Mouse (Mus musculus) embryonic facial prominence, embryonic 14.5 days (tissue): ENCODE measurements around the gene Trhde. TPM values are rescaled to one million over a fixed set of nuclear protein-coding genes. Genes with fewer than 3 reads are reported as not detected.

ENCODE experiments used
- ATAC-seq: fragments of 200-750 bp; cut with Nextera tagmentation; 2 replicates; pipeline ENCODE4 v1.8.0; 2017; ENCODE audit warnings: low read depth, moderate number of reproducible peaks, moderate TSS enrichment
- DNase-seq: peaks from one replicate; pipeline ENCODE4 v3.0.0-alpha.2; 2015; ENCODE audit warnings: low spot score
- H3K27ac ChIP-seq: fragments of 300-500 bp; sonication (generic); replicated peaks from 2 replicates; pipeline ENCODE4 v1.5.1; 2014; ENCODE audit warnings: low read depth, mild to moderate bottlenecking, low read length, moderate library complexity
- H3K27me3 ChIP-seq: fragments of 300-500 bp; sonication (generic); replicated peaks from 2 replicates; pipeline ENCODE4 v1.6.1; 2014; ENCODE audit warnings: low read length; ENCODE audit not compliant: control insufficient read depth, insufficient read depth
- H3K36me3 ChIP-seq: fragments of 300-500 bp; sonication (generic); 2 replicates; pipeline ENCODE4 v1.6.1; 2014; ENCODE audit warnings: low read length, mixed read lengths; ENCODE audit not compliant: control insufficient read depth, insufficient read depth
- H3K4me1 ChIP-seq: fragments of 300-500 bp; sonication (generic); 2 replicates; pipeline ENCODE4 v1.6.1; 2014; ENCODE audit warnings: antibody characterized with exemption, low read length; ENCODE audit not compliant: control insufficient read depth, insufficient read depth
- H3K4me2 ChIP-seq: fragments of 300-500 bp; sonication (generic); 2 replicates; pipeline ENCODE4 v1.6.1; 2014; ENCODE audit warnings: low read depth, mild to moderate bottlenecking, low read length, moderate library complexity, mixed read lengths
- H3K4me3 ChIP-seq: fragments of 300-500 bp; sonication (generic); 2 replicates; pipeline ENCODE4 v1.5.1; 2014; ENCODE audit warnings: low read depth, mild to moderate bottlenecking, low read length
- H3K9ac ChIP-seq: fragments of 300-500 bp; sonication (generic); 2 replicates; pipeline ENCODE4 v1.6.1; 2014; ENCODE audit warnings: low read depth, mild to moderate bottlenecking, low read length, moderate library complexity, mixed read lengths
- H3K9me3 ChIP-seq: fragments of 300-500 bp; sonication (generic); 2 replicates; pipeline ENCODE4 v1.6.1; 2016; ENCODE audit warnings: low read length; ENCODE audit not compliant: control insufficient read depth
- WGBS: fragments of 180-500 bp; shearing (Covaris S2); extraction: QIAGEN DNeasy Blood & Tissue Kit; methylation state at CpG from one replicate; pipeline ENCODE4 v1.1.7; 2014; 5-methylcytosine and 5-hydroxymethylcytosine counted together
- polyA plus RNA-seq: library from polyadenylated mRNA; unstranded; fragments of >200 nt; fragmentation: Nextera tagmentation; extraction: Ambion mirVana; gene quantifications from 2 replicates; pipeline ENCODE4 v1.2.1, GENCODE M21; 2014

The Trhde gene
- polyA plus RNA-seq = 0.99 and 1.8 TPM in 2 replicates

- H3K27me3 ChIP-seq = peaks cover 49% of the 10 kb centered on the region
- no peak for DNase-seq
- WGBS = under 1% methylated on average over 30 of the region's 30 CpGs
Observed at GRCm38 (mm10) chr10:114802161-114802651, at the start of gene Trhde. TSS of gene Trhde (minus strand) at chr10:114802307.

GRCm38 (mm10) chr10:114841966-114842365 lies 39.9 kb upstream of the Trhde start:
- H3K4me2 ChIP-seq = no peak overlapping the region
- H3K36me3 ChIP-seq = no peaks in the 10 kb centered on the region
- no peak overlapping the region for H3K9ac ChIP-seq
- no peak for ATAC-seq
- no peak for DNase-seq
- no peaks in the 10 kb centered on the region for H3K9me3 ChIP-seq
- WGBS = 92% methylated on average over 12 of the region's 12 CpGs
- no peaks in the 10 kb centered on the region for H3K4me1 ChIP-seq
- no peak overlapping the region for H3K4me3 ChIP-seq
- no peaks in the 10 kb centered on the region for H3K27me3 ChIP-seq
- H3K27ac ChIP-seq = no peak overlapping the region

More at GRCm38 (mm10) chr10:114802161-114802651, at the start of gene Trhde:
- H3K4me1 ChIP-seq = no peaks in the 10 kb centered on the region
- H3K27ac ChIP-seq = no peak within 1 kb of the TSS
- ATAC-seq = peak; percentile 50; the same call in 1 of the 2 replicates
- H3K36me3 ChIP-seq = no peaks in the 10 kb centered on the region
- peak within 1 kb of the TSS; percentile 69 for H3K9ac ChIP-seq
- H3K4me2 ChIP-seq = peak within 1 kb of the TSS; percentile 95
- peak within 1 kb of the TSS; percentile 68 for H3K4me3 ChIP-seq
- no peaks in the 10 kb centered on the region for H3K9me3 ChIP-seq

GRCm38 (mm10) chr10:114841440-114841839 lies 39.3 kb upstream of the Trhde start:
- Histone ChIP-seq H3K9ac (no peak overlapping the region), H3K36me3 (no peaks in the 10 kb centered on the region), H3K4me1 (no peaks in the 10 kb centered on the region), H3K4me2 (no peak overlapping the region), H3K27me3 (no peaks in the 10 kb centered on the region), H3K27ac (no peak overlapping the region), H3K9me3 (no peaks in the 10 kb centered on the region), H3K4me3 (no peak overlapping the region)
- DNase-seq (no peak), ATAC-seq (no peak)
- WGBS = 75% methylated on average over 5 of the region's 5 CpGs

GRCm38 (mm10) chr10:114831313-114831712 lies 29.2 kb upstream of the Trhde start:
- Histone ChIP-seq H3K4me2 (no peak overlapping the region), H3K4me3 (no peak overlapping the region), H3K27me3 (no peaks in the 10 kb centered on the region), H3K36me3 (no peaks in the 10 kb centered on the region), H3K27ac (no peak overlapping the region), H3K9me3 (no peaks in the 10 kb centered on the region), H3K4me1 (no peaks in the 10 kb centered on the region), H3K9ac (no peak overlapping the region)
- peak; percentile 13 for DNase-seq
- WGBS = 44% methylated on average over 7 of the region's 7 CpGs
- ATAC-seq = no peak

GRCm38 (mm10) chr10:114808799-114809198 lies 6.7 kb upstream of the Trhde start:
- H3K27me3 ChIP-seq = no peaks in the 10 kb centered on the region; the same call in 1 of the 2 replicates
- H3K4me1 ChIP-seq = no peaks in the 10 kb centered on the region
- DNase-seq = no peak
- no peak overlapping the region for H3K4me2 ChIP-seq
- H3K9ac ChIP-seq = no peak overlapping the region
- no peaks in the 10 kb centered on the region for H3K9me3 ChIP-seq
- H3K27ac ChIP-seq = no peak overlapping the region
- H3K36me3 ChIP-seq = no peaks in the 10 kb centered on the region
- no peak overlapping the region for H3K4me3 ChIP-seq
- ATAC-seq = no peak
- WGBS = 38% methylated on average over 3 of the region's 3 CpGs

GRCm38 (mm10) chr10:114805884-114806283 lies 3.8 kb upstream of the Trhde start:
- Histone ChIP-seq H3K9ac (no peak overlapping the region), H3K4me3 (no peak overlapping the region), H3K4me1 (no peaks in the 10 kb centered on the region), H3K36me3 (no peaks in the 10 kb centered on the region), H3K4me2 (no peak overlapping the region), H3K27me3 (peaks cover 27% of the 10 kb centered on the region), H3K9me3 (no peaks in the 10 kb centered on the region), H3K27ac (no peak overlapping the region)
- no peak for ATAC-seq
- 40% methylated on average over 3 of the region's 3 CpGs for WGBS
- no peak for DNase-seq

- under 1% methylated on average over 34 of the region's 66 CpGs for WGBS
- Histone ChIP-seq H3K27ac (no peak overlapping the region), H3K36me3 (no peaks in the 10 kb centered on the region), H3K9me3 (no peaks in the 10 kb centered on the region), H3K4me1 (no peaks in the 10 kb centered on the region), H3K9ac (peak overlapping the region; percentile 69), H3K4me3 (peak overlapping the region; percentile 68), H3K27me3 (peaks cover 49% of the 10 kb centered on the region), H3K4me2 (peak overlapping the region; percentile 95)
- peak; percentile 89 for ATAC-seq
- DNase-seq = peak; percentile 71
Observed at GRCm38 (mm10) chr10:114801457-114802160, 498 bp downstream of the Trhde start.

- 3% methylated on average over 64 of the region's 75 CpGs for WGBS
- ATAC-seq = peak; percentile 23
- H3K9ac ChIP-seq = peak overlapping the region; percentile 37; the same call in 1 of the 2 replicates
Observed at GRCm38 (mm10) chr10:114800331-114801304, 1.5 kb downstream of the Trhde start.

More at GRCm38 (mm10) chr10:114800331-114801304, 1.5 kb downstream of the Trhde start:
- Histone ChIP-seq H3K4me1 (no peaks in the 10 kb centered on the region), H3K4me2 (peak overlapping the region; percentile 95), H3K27me3 (peaks cover 49% of the 10 kb centered on the region), H3K36me3 (no peaks in the 10 kb centered on the region), H3K27ac (no peak overlapping the region), H3K9me3 (no peaks in the 10 kb centered on the region), H3K4me3 (peak overlapping the region; percentile 68)
- DNase-seq = no peak
